ENCODE assay signal across 7 mouse cellular contexts in genomic region chr3:41182036-41182899, GRCm38 (mm10).
A peak's percentile ranks its signal among the peaks of the same experiment; 100 is the strongest.
DNase-seq lines count a peak whose midpoint lies in the region; ATAC-seq lines count a peak whose summit lies in the region.

No protein-coding gene starts in this region.

- 47% methylated on average over 15 of the region's 15 CpGs for WGBS in intestine, embryonic 16.5 days
- 57% methylated on average over 15 of the region's 15 CpGs for WGBS in midbrain, embryonic 11.5 days

- no peaks in the 10 kb centered on the region for H3K36me3 ChIP-seq in intestine, embryonic 16.5 days (ENCODE audit: control insufficient read depth, insufficient read depth, low read length)
- no peaks in the 10 kb centered on the region for H3K36me3 ChIP-seq in midbrain, embryonic 11.5 days (ENCODE audit: control insufficient read depth, insufficient read depth, low read length)

- peak; percentile 77 for ATAC-seq in intestine, embryonic 16.5 days
- ATAC-seq in midbrain, embryonic 11.5 days (ENCODE audit: low FRiP score): peak; percentile 92

- no peak overlapping the region for H3K27ac ChIP-seq in intestine, embryonic 16.5 days (ENCODE audit: low read length)
- H3K27ac ChIP-seq in midbrain, embryonic 11.5 days (ENCODE audit: low read depth, low read length): no peak overlapping the region

- intact Hi-C loops in left cerebral cortex, postnatal 25 days (cut with DNase I): loop anchor here (1.0 to 5.0 kb wide), 3 partner anchors 140 to 410 kb away; no protein-coding TSS in a partner anchor

- H3K4me2 ChIP-seq in intestine, embryonic 16.5 days (ENCODE audit: low read depth, low read length): no peak overlapping the region
- no peak overlapping the region for H3K4me2 ChIP-seq in midbrain, embryonic 11.5 days

- H3K4me1 ChIP-seq in intestine, embryonic 16.5 days (ENCODE audit: control insufficient read depth, insufficient read depth, low read length): peaks cover 5% of the 10 kb centered on the region; the same call in 1 of the 2 replicates
- no peaks in the 10 kb centered on the region for H3K4me1 ChIP-seq in midbrain, embryonic 11.5 days (ENCODE audit: control insufficient read depth, insufficient read depth, low read length)

- H3K27me3 ChIP-seq in intestine, embryonic 16.5 days (replicated peaks; ENCODE audit: control insufficient read depth, insufficient read depth, low read length): no peaks in the 10 kb centered on the region
- H3K27me3 ChIP-seq in midbrain, embryonic 11.5 days (ENCODE audit: control insufficient read depth, insufficient read depth, low read length): no peaks in the 10 kb centered on the region

- no peak overlapping the region for H3K9ac ChIP-seq in intestine, embryonic 16.5 days (ENCODE audit: low read depth, low read length)
- no peak overlapping the region for H3K9ac ChIP-seq in midbrain, embryonic 11.5 days (ENCODE audit: low read length)

- H3K9me3 ChIP-seq in intestine, embryonic 16.5 days (ENCODE audit: control insufficient read depth, low read length): no peaks in the 10 kb centered on the region
- H3K9me3 ChIP-seq in midbrain, embryonic 11.5 days (ENCODE audit: control insufficient read depth, low read length): no peaks in the 10 kb centered on the region

- peak; percentile 72 for DNase-seq in adrenal gland, adult 8-10 months
- DNase-seq in embryo, embryonic 9.5 days (ENCODE audit: extremely low spot score): peak; percentile 73
- DNase-seq in gonadal fat pad, adult 2 months (ENCODE audit: low read depth): peak; percentile 22
- peak; percentile 87 to 93 for DNase-seq in left cerebral cortex, postnatal 25 days (ENCODE audit: low spot score in 2 of 2)
- peak; percentile 96 for DNase-seq in midbrain, embryonic 11.5 days (ENCODE audit: low spot score, missing footprints)
- DNase-seq in skeletal muscle tissue, adult 2 months (ENCODE audit: low read depth, low spot score): peak; percentile 79

- no peak overlapping the region for H3K4me3 ChIP-seq in intestine, embryonic 16.5 days (ENCODE audit: low read length)
- no peak overlapping the region for H3K4me3 ChIP-seq in midbrain, embryonic 11.5 days (ENCODE audit: low read depth, low read length)

Comparison
In these comparisons a context has a peak if more than half of its experiments do, and no peak if none do; other contexts are left out.
1. DNase-seq: peak in every context shown above with its lines; median percentile 96 in midbrain, embryonic 11.5 days; 90 in left cerebral cortex, postnatal 25 days; 79 in skeletal muscle tissue, adult 2 months; 73 in embryo, embryonic 9.5 days; 72 in adrenal gland, adult 8-10 months; 22 in gonadal fat pad, adult 2 months.